15 mouse cellular contexts compared by ENCODE assay signal in genomic region chr15:32751991-32752390, GRCm38 (mm10).
"Had no signal": no experiment of that assay in that cellular context is flagged by ENCODE, and none has a peak within 500 bp of the region (broad histone marks: within the 10 kb centered on the region; RNA-seq: fewer than 3 reads in every experiment).

No protein-coding gene starts in this region.

- H3K4me3 ChIP-seq: megakaryocyte, embryonic 14.5 days; midbrain, embryonic 13.5 days; midbrain, embryonic 15.5 days; neural tube, embryonic 12.5 days; stomach, embryonic 15.5 days had no signal

- ATAC-seq: midbrain, embryonic 13.5 days; midbrain, embryonic 15.5 days had no signal

- DNase-seq: lung, embryonic 14.5 days; lung, postnatal 14 days; lung, postnatal 36 days; right cerebral cortex, postnatal 14 days; thymus, adult 2 months; thymus, postnatal 25 days; thymus, postnatal 4 days had no signal

- H3K4me1 ChIP-seq: megakaryocyte, embryonic 14.5 days; midbrain, embryonic 13.5 days; midbrain, embryonic 15.5 days; neural tube, embryonic 12.5 days; stomach, embryonic 15.5 days had no signal

- H3K9me3 ChIP-seq: megakaryocyte, embryonic 14.5 days; midbrain, embryonic 13.5 days; midbrain, embryonic 15.5 days; neural tube, embryonic 12.5 days; stomach, embryonic 15.5 days had no signal

- H3K9ac ChIP-seq: lung, embryonic 14.5 days; midbrain, embryonic 13.5 days; midbrain, embryonic 15.5 days; neural tube, embryonic 12.5 days; stomach, embryonic 15.5 days had no signal

- H3K4me2 ChIP-seq: lung, embryonic 14.5 days; midbrain, embryonic 11.5 days; midbrain, embryonic 13.5 days; midbrain, embryonic 15.5 days; neural tube, embryonic 12.5 days; stomach, embryonic 15.5 days had no signal

- H3K36me3 ChIP-seq: midbrain, embryonic 13.5 days; midbrain, embryonic 15.5 days; neural tube, embryonic 12.5 days; stomach, embryonic 15.5 days had no signal

- H3K27me3 ChIP-seq: megakaryocyte, embryonic 14.5 days; midbrain, embryonic 13.5 days; midbrain, embryonic 15.5 days; neural tube, embryonic 12.5 days; stomach, embryonic 15.5 days had no signal

- H3K27ac ChIP-seq: macrophage; midbrain, embryonic 13.5 days; midbrain, embryonic 15.5 days; neural tube, embryonic 12.5 days; stomach, embryonic 15.5 days; stomach, postnatal 0 days had no signal
